In the genomic region with DNA sequence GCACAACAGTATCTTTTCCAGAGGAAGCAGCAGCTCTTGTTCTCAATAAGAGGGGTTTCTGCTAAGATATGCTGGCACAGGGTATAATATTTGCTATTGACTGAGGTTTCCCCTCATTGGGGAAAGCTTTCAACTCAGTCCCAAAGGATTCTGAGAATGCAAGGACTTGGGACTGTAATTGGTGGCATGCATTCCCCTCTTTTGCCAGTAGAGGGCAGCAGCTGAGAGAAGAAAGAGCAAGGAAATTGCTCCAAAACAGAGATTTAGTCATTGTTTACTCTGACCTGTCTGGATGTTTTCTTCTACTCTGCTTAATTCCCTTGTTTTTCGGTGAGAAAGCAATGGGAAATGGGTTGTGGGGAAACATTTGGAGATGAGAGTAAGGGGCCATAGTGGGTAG, we compare ENCODE assay signal across 10 mouse cellular contexts. TPM values are rescaled to one million over a fixed set of nuclear protein-coding genes. Genes with fewer than 3 reads are reported as not detected.
A peak's percentile ranks its signal among the peaks of the same experiment; 100 is the strongest.
DNase-seq lines count a peak whose midpoint lies in the region; ATAC-seq and TF ChIP-seq lines count a peak whose summit lies in the region.
"Had no signal": no experiment of that assay in that cellular context is flagged by ENCODE, and none has a peak within 500 bp of the region (broad histone marks: within the 10 kb centered on the region; RNA-seq: fewer than 3 reads in every experiment).

No protein-coding gene starts in this region.

- H3K27ac ChIP-seq in kidney, embryonic 16.5 days (ENCODE audit: low read length) = no peak overlapping the region
- H3K27ac ChIP-seq in cortical plate, adult 2 months (ENCODE audit: insufficient read depth, low read length) = no peak overlapping the region
- no peak overlapping the region for H3K27ac ChIP-seq in lung, postnatal 0 days (ENCODE audit: low read length)
- H3K27ac ChIP-seq: embryonic facial prominence, embryonic 15.5 days; neural tube, embryonic 12.5 days had no signal

- peak; percentile 22 for DNase-seq in kidney, adult 9 months
- DNase-seq in B cell, adult 2 months = peak; percentile 60 to 65
- peak; percentile 19 to 60 for DNase-seq in CD8-positive naive resting alpha-beta T cell, adult 2 months (ENCODE audit: low read depth in 2 of 2, low spot score in 2 of 2)
- peak; percentile 5 for DNase-seq in lung, postnatal 0 days (ENCODE audit: low spot score)

- 50% methylated on average over 1 of the region's 1 CpGs for WGBS in kidney, embryonic 16.5 days
- WGBS in lung, postnatal 0 days = 11% methylated on average over 1 of the region's 1 CpGs

- no peak overlapping the region for H3K9ac ChIP-seq in kidney, embryonic 16.5 days (replicated peaks; ENCODE audit: low read length)
- H3K9ac ChIP-seq in lung, postnatal 0 days (replicated peaks; ENCODE audit: low read depth) = no peak overlapping the region
- H3K9ac ChIP-seq: embryonic facial prominence, embryonic 15.5 days; neural tube, embryonic 12.5 days had no signal

- no peak overlapping the region for H3K4me3 ChIP-seq in kidney, embryonic 16.5 days (ENCODE audit: low read length)
- H3K4me3 ChIP-seq in cortical plate, adult 2 months (ENCODE audit: insufficient read depth, low read length) = no peak overlapping the region
- no peak overlapping the region for H3K4me3 ChIP-seq in lung, postnatal 0 days (ENCODE audit: low read depth, low read length)
- H3K4me3 ChIP-seq: embryonic facial prominence, embryonic 15.5 days; neural tube, embryonic 12.5 days had no signal

- H3K4me1 ChIP-seq in kidney, embryonic 16.5 days (ENCODE audit: insufficient read depth, low read length) = no peaks in the 10 kb centered on the region
- no peaks in the 10 kb centered on the region for H3K4me1 ChIP-seq in cortical plate, adult 2 months (ENCODE audit: control insufficient read depth, insufficient read depth, low read length)
- H3K4me1 ChIP-seq in lung, postnatal 0 days (ENCODE audit: insufficient read depth, low read depth, low read length) = no peaks in the 10 kb centered on the region
- H3K4me1 ChIP-seq: embryonic facial prominence, embryonic 15.5 days; neural tube, embryonic 12.5 days had no signal

- peak; percentile 55 for TF ChIP-seq CTCF in cortical plate, adult 2 months (IDR thresholded peaks at IDR 0.05; ENCODE audit: extremely low read depth, insufficient read depth, low read length)
- TF ChIP-seq CTCF in lung, postnatal 0 days (IDR thresholded peaks at IDR 0.05) = peak; percentile 67

- no peak for ATAC-seq in kidney, embryonic 16.5 days (ENCODE audit: low FRiP score, low TSS enrichment)
- no peak for ATAC-seq in lung, postnatal 0 days
- ATAC-seq in monocyte, adult 5-6 weeks (replicated peaks; ENCODE audit: insufficient number of reproducible peaks, low FRiP score, low TSS enrichment, poor library complexity, severe bottlenecking) = no peak

- no peaks in the 10 kb centered on the region for H3K36me3 ChIP-seq in kidney, embryonic 16.5 days (ENCODE audit: insufficient read depth, low read length)
- H3K36me3 ChIP-seq in lung, postnatal 0 days (ENCODE audit: insufficient read depth, low read length) = no peaks in the 10 kb centered on the region
- H3K36me3 ChIP-seq: embryonic facial prominence, embryonic 15.5 days; neural tube, embryonic 12.5 days had no signal

- TF ChIP-seq POLR2A in cortical plate, adult 2 months (IDR thresholded peaks at IDR 0.05; ENCODE audit: extremely low read depth, insufficient read depth, low read length) = no peak

- H3K27me3 ChIP-seq in kidney, embryonic 16.5 days (ENCODE audit: insufficient read depth, low read length) = no peaks in the 10 kb centered on the region
- H3K27me3 ChIP-seq in lung, postnatal 0 days (replicated peaks; ENCODE audit: insufficient read depth, low read length) = no peaks in the 10 kb centered on the region
- H3K27me3 ChIP-seq: embryonic facial prominence, embryonic 15.5 days; neural tube, embryonic 12.5 days had no signal

- no peak for TF ChIP-seq EP300 in lung, postnatal 0 days (IDR thresholded peaks at IDR 0.05)

- no peaks in the 10 kb centered on the region for H3K9me3 ChIP-seq in kidney, embryonic 16.5 days (ENCODE audit: low read length)
- no peaks in the 10 kb centered on the region for H3K9me3 ChIP-seq in lung, postnatal 0 days (ENCODE audit: low read length)
- H3K9me3 ChIP-seq: embryonic facial prominence, embryonic 15.5 days; neural tube, embryonic 12.5 days had no signal

- no peak overlapping the region for H3K4me2 ChIP-seq in kidney, embryonic 16.5 days (replicated peaks; ENCODE audit: low read depth, low read length)
- H3K4me2 ChIP-seq in lung, postnatal 0 days (replicated peaks; ENCODE audit: low read depth, low read length) = no peak overlapping the region
- H3K4me2 ChIP-seq: embryonic facial prominence, embryonic 15.5 days; neural tube, embryonic 12.5 days had no signal

RNA-seq across cellular contexts. Expression of a gene that starts 35.6 kb away (rescaled TPM):
- not detected in 2 replicates for polyA plus RNA-seq in kidney, embryonic 16.5 days (2015; fragmentation: Nextera tagmentation; extraction: Ambion mirVana)
- 0.90 and 1.4 TPM in 2 replicates for polyA plus RNA-seq in cortical plate, adult 2 months (2012; rRNA removed)
- not detected in 2 replicates for polyA plus RNA-seq in lung, postnatal 0 days (2015; fragmentation: Nextera tagmentation; extraction: Ambion mirVana)
- 0.21 TPM in 1 of 3 replicates, not detected in the others for total RNA-seq in monocyte, adult 5-6 weeks (2017)
- polyA plus RNA-seq: embryonic facial prominence, embryonic 15.5 days; neural tube, embryonic 12.5 days had no signal

RNA-seq across cellular contexts. Expression of a gene that starts 55.0 kb away (rescaled TPM):
- not detected in 2 replicates for polyA plus RNA-seq in kidney, embryonic 16.5 days (2015; fragmentation: Nextera tagmentation; extraction: Ambion mirVana)
- not detected in 2 replicates for polyA plus RNA-seq in cortical plate, adult 2 months (2012; rRNA removed)
- polyA plus RNA-seq in lung, postnatal 0 days (2015; fragmentation: Nextera tagmentation; extraction: Ambion mirVana) = not detected in 2 replicates
- total RNA-seq in monocyte, adult 5-6 weeks (2017) = not detected in 3 replicates
- total RNA-seq: layer of hippocampus, postnatal 36 days had no signal
- polyA plus RNA-seq: embryonic facial prominence, embryonic 15.5 days; neural tube, embryonic 12.5 days had no signal

Comparison
In these comparisons a context has a peak if more than half of its experiments do, and no peak if none do; other contexts are left out.
1. DNase-seq: peak in every context shown above with its lines; median percentile 62 in B cell, adult 2 months; 40 in CD8-positive naive resting alpha-beta T cell, adult 2 months; 22 in kidney, adult 9 months; 5 in lung, postnatal 0 days.